Mouse (Mus musculus): ENCODE data around the gene Ptgfrn. TPM values are rescaled to one million over a fixed set of nuclear protein-coding genes. Genes with fewer than 3 reads are reported as not detected.

The Ptgfrn gene
- polyA plus RNA-seq, 1 experiment = 4.5 TPM

- Histone ChIP-seq H3K27ac (ENCODE audit: insufficient read depth, low read length) (no peak overlapping the region), H3K4me1 (ENCODE audit: control insufficient read depth, insufficient read depth, low read length) (no peaks in the 10 kb centered on the region), H3K4me3 (replicated peaks; ENCODE audit: insufficient read depth, low read depth, low read length) (no peak overlapping the region), H3K27me3 (ENCODE audit: control insufficient read depth, insufficient read depth, low read length) (no peaks in the 10 kb centered on the region)
- 50% methylated on average over 2 of the region's 2 CpGs for WGBS
- TF ChIP-seq POLR2A (IDR thresholded peaks at IDR 0.05; ENCODE audit: borderline replicate concordance, insufficient read depth, low read length) = no peak
- no peak for DNase-seq
Observed at GRCm38 (mm10) chr3:101048781-101049180, 61.3 kb downstream of the Ptgfrn start.

- DNase-seq = no peak
- H3K27ac ChIP-seq (ENCODE audit: insufficient read depth, low read length) = no peak overlapping the region
- no peak overlapping the region for H3K4me3 ChIP-seq (replicated peaks; ENCODE audit: insufficient read depth, low read depth, low read length)
- H3K27me3 ChIP-seq (ENCODE audit: control insufficient read depth, insufficient read depth, low read length) = no peaks in the 10 kb centered on the region
- WGBS = 68% methylated on average over 15 of the region's 15 CpGs
- H3K4me1 ChIP-seq (ENCODE audit: control insufficient read depth, insufficient read depth, low read length) = no peaks in the 10 kb centered on the region
- TF ChIP-seq POLR2A (IDR thresholded peaks at IDR 0.05; ENCODE audit: borderline replicate concordance, insufficient read depth, low read length) (no peak), CTCF (IDR thresholded peaks at IDR 0.05; ENCODE audit: borderline replicate concordance, insufficient read depth, low read depth, low read length) (no peak)
Observed at GRCm38 (mm10) chr3:101047586-101048275, 62.3 kb downstream of the Ptgfrn start.

GRCm38 (mm10) chr3:101045431-101045830 lies 64.6 kb downstream of the Ptgfrn start:
- no peak for DNase-seq
- no peak overlapping the region for H3K27ac ChIP-seq (ENCODE audit: insufficient read depth, low read length)
- no peak overlapping the region for H3K4me3 ChIP-seq (replicated peaks; ENCODE audit: insufficient read depth, low read depth, low read length)
- 54% methylated on average over 15 of the region's 15 CpGs for WGBS
- no peaks in the 10 kb centered on the region for H3K4me1 ChIP-seq (ENCODE audit: control insufficient read depth, insufficient read depth, low read length)
- no peaks in the 10 kb centered on the region for H3K27me3 ChIP-seq (ENCODE audit: control insufficient read depth, insufficient read depth, low read length)
- TF ChIP-seq POLR2A (IDR thresholded peaks at IDR 0.05; ENCODE audit: borderline replicate concordance, insufficient read depth, low read length) (no peak), CTCF (IDR thresholded peaks at IDR 0.05; ENCODE audit: borderline replicate concordance, insufficient read depth, low read depth, low read length) (no peak)

- TF ChIP-seq POLR2A (IDR thresholded peaks at IDR 0.05; ENCODE audit: borderline replicate concordance, insufficient read depth, low read length) (no peak), CTCF (IDR thresholded peaks at IDR 0.05; ENCODE audit: borderline replicate concordance, insufficient read depth, low read depth, low read length) (no peak)
- no peak for DNase-seq
- Histone ChIP-seq H3K27ac (ENCODE audit: insufficient read depth, low read length) (no peak overlapping the region), H3K4me1 (ENCODE audit: control insufficient read depth, insufficient read depth, low read length) (no peaks in the 10 kb centered on the region), H3K4me3 (replicated peaks; ENCODE audit: insufficient read depth, low read depth, low read length) (no peak overlapping the region), H3K27me3 (ENCODE audit: control insufficient read depth, insufficient read depth, low read length) (no peaks in the 10 kb centered on the region)
- 93% methylated on average over 6 of the region's 6 CpGs for WGBS
Observed at GRCm38 (mm10) chr3:101044686-101045085, 65.4 kb downstream of the Ptgfrn start.

GRCm38 (mm10) chr3:101041997-101042396 lies 68.1 kb downstream of the Ptgfrn start:
- TF ChIP-seq CTCF (IDR thresholded peaks at IDR 0.05; ENCODE audit: borderline replicate concordance, insufficient read depth, low read depth, low read length) (no peak), POLR2A (IDR thresholded peaks at IDR 0.05; ENCODE audit: borderline replicate concordance, insufficient read depth, low read length) (no peak)
- Histone ChIP-seq H3K4me3 (replicated peaks; ENCODE audit: insufficient read depth, low read depth, low read length) (no peak overlapping the region), H3K27ac (ENCODE audit: insufficient read depth, low read length) (no peak overlapping the region), H3K27me3 (ENCODE audit: control insufficient read depth, insufficient read depth, low read length) (no peaks in the 10 kb centered on the region), H3K4me1 (ENCODE audit: control insufficient read depth, insufficient read depth, low read length) (no peaks in the 10 kb centered on the region)
- WGBS = 77% methylated on average over 7 of the region's 7 CpGs
- DNase-seq = no peak

- Histone ChIP-seq H3K4me1 (ENCODE audit: control insufficient read depth, insufficient read depth, low read length) (no peaks in the 10 kb centered on the region), H3K4me3 (replicated peaks; ENCODE audit: insufficient read depth, low read depth, low read length) (no peak overlapping the region), H3K27ac (ENCODE audit: insufficient read depth, low read length) (no peak overlapping the region), H3K27me3 (ENCODE audit: control insufficient read depth, insufficient read depth, low read length) (no peaks in the 10 kb centered on the region)
- no peak for TF ChIP-seq POLR2A (IDR thresholded peaks at IDR 0.05; ENCODE audit: borderline replicate concordance, insufficient read depth, low read length)
- TF ChIP-seq CTCF (IDR thresholded peaks at IDR 0.05; ENCODE audit: borderline replicate concordance, insufficient read depth, low read depth, low read length) = no peak
- WGBS = 72% methylated on average over 5 of the region's 5 CpGs
- no peak for DNase-seq
Observed at GRCm38 (mm10) chr3:101037984-101038545, 72.0 kb downstream of the Ptgfrn start.

- Histone ChIP-seq H3K4me1 (ENCODE audit: control insufficient read depth, insufficient read depth, low read length) (no peaks in the 10 kb centered on the region), H3K27ac (ENCODE audit: insufficient read depth, low read length) (no peak overlapping the region), H3K27me3 (ENCODE audit: control insufficient read depth, insufficient read depth, low read length) (no peaks in the 10 kb centered on the region), H3K4me3 (replicated peaks; ENCODE audit: insufficient read depth, low read depth, low read length) (no peak overlapping the region)
- 96% methylated on average over 2 of the region's 2 CpGs for WGBS
- no peak for DNase-seq
- TF ChIP-seq CTCF (IDR thresholded peaks at IDR 0.05; ENCODE audit: borderline replicate concordance, insufficient read depth, low read depth, low read length) = no peak
- TF ChIP-seq POLR2A (IDR thresholded peaks at IDR 0.05; ENCODE audit: borderline replicate concordance, insufficient read depth, low read length) = no peak
Observed at GRCm38 (mm10) chr3:101036001-101036400, 74.1 kb downstream of the Ptgfrn start.

- H3K4me1 ChIP-seq (ENCODE audit: control insufficient read depth, insufficient read depth, low read length) = no peaks in the 10 kb centered on the region
- no peaks in the 10 kb centered on the region for H3K27me3 ChIP-seq (ENCODE audit: control insufficient read depth, insufficient read depth, low read length)
- no peak for DNase-seq
- no peak overlapping the region for H3K27ac ChIP-seq (ENCODE audit: insufficient read depth, low read length)
- no peak for TF ChIP-seq CTCF (IDR thresholded peaks at IDR 0.05; ENCODE audit: borderline replicate concordance, insufficient read depth, low read depth, low read length)
- no peak for TF ChIP-seq POLR2A (IDR thresholded peaks at IDR 0.05; ENCODE audit: borderline replicate concordance, insufficient read depth, low read length)
- H3K4me3 ChIP-seq (replicated peaks; ENCODE audit: insufficient read depth, low read depth, low read length) = no peak overlapping the region
- 88% methylated on average over 9 of the region's 9 CpGs for WGBS
Observed at GRCm38 (mm10) chr3:101034509-101034908, 75.6 kb downstream of the Ptgfrn start.

All from cerebellum, adult 2 months (tissue).